Mouse (Mus musculus) midbrain, postnatal 0 days (tissue): ENCODE measurements at regions not wholly inside any gene's neighbourhood (a gene's known extent, or its start where the extent isn't known, plus 50 kb on each side); places are given as distances from the start of the nearest gene placed in this dataset.

Experiments
- ATAC-seq: fragments of 200-750 bp; cut with Nextera tagmentation; 2 replicates; pipeline ENCODE4 v1.8.0; 2017; ENCODE audit warnings: moderate number of reproducible peaks, mild to moderate bottlenecking, moderate TSS enrichment, moderate library complexity; ENCODE audit not compliant: low FRiP score
- DNase-seq: peaks from one replicate; pipeline ENCODE4 v3.0.0-alpha.2; 2015; ENCODE audit warnings: low spot score
- H3K27ac ChIP-seq: fragments of 300-500 bp; sonication (generic); 2 replicates; pipeline ENCODE4 v1.5.1; 2014; ENCODE audit warnings: low read depth, mild to moderate bottlenecking, low read length, mixed read lengths
- H3K27me3 ChIP-seq: fragments of 300-500 bp; sonication (generic); 2 replicates; pipeline ENCODE4 v1.6.1; 2014; ENCODE audit warnings: low read length, control low read depth, mixed read lengths; ENCODE audit not compliant: insufficient read depth
- H3K36me3 ChIP-seq: fragments of 300-500 bp; sonication (generic); 2 replicates; pipeline ENCODE4 v1.6.1; 2014; ENCODE audit warnings: low read length, control low read depth, mixed read lengths; ENCODE audit not compliant: insufficient read depth
- H3K4me1 ChIP-seq: fragments of 300-500 bp; sonication (generic); 2 replicates; pipeline ENCODE4 v1.6.1; 2014; ENCODE audit warnings: mild to moderate bottlenecking, control low read depth, antibody characterized with exemption, low read length, mixed read lengths; ENCODE audit not compliant: insufficient read depth
- H3K4me2 ChIP-seq: fragments of 300-500 bp; sonication (generic); 2 replicates; pipeline ENCODE4 v1.6.1; 2014; ENCODE audit warnings: low read depth, mild to moderate bottlenecking, low read length, mixed read lengths; ENCODE audit not compliant: poor library complexity, severe bottlenecking
- H3K4me3 ChIP-seq: fragments of 300-500 bp; sonication (generic); 2 replicates; pipeline ENCODE4 v1.5.1; 2014; ENCODE audit warnings: low read depth, mild to moderate bottlenecking, low read length, moderate library complexity
- H3K9ac ChIP-seq: fragments of 300-500 bp; sonication (generic); replicated peaks from 2 replicates; pipeline ENCODE4 v1.6.1; 2014; ENCODE audit warnings: mild to moderate bottlenecking, low read length, moderate library complexity, mixed read lengths; ENCODE audit not compliant: poor library complexity, severe bottlenecking
- H3K9me3 ChIP-seq: fragments of 300-500 bp; sonication (generic); 2 replicates; pipeline ENCODE4 v1.6.1; 2016; ENCODE audit warnings: low read length, control low read depth
- CTCF ChIP-seq: IDR thresholded peaks from 2 replicates; pipeline ENCODE4 v1.5.1; 2016; ENCODE audit warnings: antibody characterized with exemption, mild to moderate bottlenecking
- WGBS: fragments of 180-500 bp; shearing (Covaris S2); extraction: QIAGEN DNeasy Blood & Tissue Kit; methylation state at CpG from one replicate; pipeline ENCODE4 v1.1.7; 2014; 5-methylcytosine and 5-hydroxymethylcytosine counted together

DNA sequence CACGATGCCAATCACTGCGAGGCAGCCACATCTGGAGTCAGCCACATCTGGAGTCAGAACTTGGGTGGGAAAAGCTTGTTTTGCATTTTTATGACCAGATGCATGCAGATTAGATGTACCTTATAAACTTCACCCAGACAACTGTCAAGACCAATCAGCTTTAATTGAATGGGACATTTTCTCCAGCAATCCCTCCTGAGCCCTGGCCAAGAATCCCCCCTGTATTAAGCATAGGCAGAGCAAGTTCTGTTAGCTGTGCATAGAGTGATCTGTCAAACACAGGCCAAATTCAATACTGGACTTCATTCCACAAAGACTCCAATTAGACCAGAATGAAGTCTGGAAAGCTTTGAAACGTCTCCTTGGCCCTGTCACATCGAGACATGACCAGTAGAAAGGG lies 123.7 kb upstream of the Smim23 start:
- no peaks in the 10 kb centered on the region for H3K4me1 ChIP-seq
- no peak overlapping the region for H3K4me2 ChIP-seq
- no peak overlapping the region for H3K27ac ChIP-seq
- 75% methylated on average over 4 of the region's 4 CpGs for WGBS
- no peaks in the 10 kb centered on the region for H3K27me3 ChIP-seq
- DNase-seq (no peak), ATAC-seq (no peak)
- no peak for TF ChIP-seq CTCF
- H3K36me3 ChIP-seq: no peaks in the 10 kb centered on the region
- no peak overlapping the region for H3K9ac ChIP-seq
- no peaks in the 10 kb centered on the region for H3K9me3 ChIP-seq
- no peak overlapping the region for H3K4me3 ChIP-seq

DNA sequence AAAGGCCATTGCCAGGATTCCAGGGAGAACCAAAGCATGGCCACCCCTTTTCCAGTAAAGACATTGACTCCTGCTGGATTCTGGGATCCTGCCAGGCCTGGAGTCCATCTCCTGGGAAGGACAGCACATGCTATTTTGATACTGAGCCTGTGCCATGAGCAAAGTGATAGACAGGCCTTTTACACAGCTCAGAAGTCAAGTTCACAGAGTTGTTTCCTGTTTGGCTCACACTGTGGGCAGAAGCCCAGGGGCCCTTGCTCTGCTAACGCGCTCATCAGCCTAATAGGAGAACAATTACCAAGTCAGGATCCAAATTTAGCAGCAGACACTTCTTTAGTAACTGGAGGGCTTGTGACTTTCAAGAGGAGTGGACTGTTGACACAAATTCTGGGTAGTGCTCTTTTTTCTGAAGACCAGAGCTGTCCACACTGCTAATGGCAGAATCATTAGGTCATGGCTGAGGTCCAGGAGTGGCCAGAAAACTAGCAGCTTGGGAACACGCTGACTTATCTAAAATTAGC lies 122.1 kb upstream of the Smim23 start:
- H3K27me3 ChIP-seq: no peaks in the 10 kb centered on the region
- H3K4me2 ChIP-seq: no peak overlapping the region
- ATAC-seq: no peak
- TF ChIP-seq CTCF: no peak
- no peak overlapping the region for H3K27ac ChIP-seq
- no peak overlapping the region for H3K4me3 ChIP-seq
- no peak overlapping the region for H3K9ac ChIP-seq
- H3K4me1 ChIP-seq: no peaks in the 10 kb centered on the region
- H3K36me3 ChIP-seq: no peaks in the 10 kb centered on the region
- DNase-seq: peak; percentile 12
- H3K9me3 ChIP-seq: no peaks in the 10 kb centered on the region
- WGBS: 74% methylated on average over 3 of the region's 3 CpGs

DNA sequence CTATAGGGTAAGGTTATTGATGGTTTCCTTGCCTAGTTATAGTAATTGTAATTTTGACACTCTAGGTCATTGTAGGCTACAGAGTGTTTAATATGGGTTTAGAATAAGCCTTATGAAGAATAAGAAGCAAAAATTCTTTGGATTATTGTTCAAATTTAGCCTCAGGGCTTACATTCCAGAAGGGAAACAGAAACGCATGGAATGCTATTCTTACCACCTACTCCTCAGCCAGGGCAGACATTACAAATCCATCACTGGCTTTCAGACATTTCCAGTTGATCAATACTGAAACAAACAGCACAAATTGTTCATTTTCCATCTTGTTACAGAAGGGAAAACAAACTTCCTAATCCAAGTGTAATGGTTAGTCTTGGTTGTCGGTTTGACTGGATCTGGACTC lies 120.7 kb upstream of the Smim23 start:
- no peak for TF ChIP-seq CTCF
- Histone ChIP-seq H3K4me3 (no peak overlapping the region), H3K9me3 (no peaks in the 10 kb centered on the region), H3K27ac (no peak overlapping the region), H3K4me2 (no peak overlapping the region), H3K4me1 (no peaks in the 10 kb centered on the region), H3K36me3 (no peaks in the 10 kb centered on the region), H3K9ac (no peak overlapping the region), H3K27me3 (no peaks in the 10 kb centered on the region)
- 90% methylated on average over 2 of the region's 2 CpGs for WGBS
- ATAC-seq (no peak), DNase-seq (no peak)

DNA sequence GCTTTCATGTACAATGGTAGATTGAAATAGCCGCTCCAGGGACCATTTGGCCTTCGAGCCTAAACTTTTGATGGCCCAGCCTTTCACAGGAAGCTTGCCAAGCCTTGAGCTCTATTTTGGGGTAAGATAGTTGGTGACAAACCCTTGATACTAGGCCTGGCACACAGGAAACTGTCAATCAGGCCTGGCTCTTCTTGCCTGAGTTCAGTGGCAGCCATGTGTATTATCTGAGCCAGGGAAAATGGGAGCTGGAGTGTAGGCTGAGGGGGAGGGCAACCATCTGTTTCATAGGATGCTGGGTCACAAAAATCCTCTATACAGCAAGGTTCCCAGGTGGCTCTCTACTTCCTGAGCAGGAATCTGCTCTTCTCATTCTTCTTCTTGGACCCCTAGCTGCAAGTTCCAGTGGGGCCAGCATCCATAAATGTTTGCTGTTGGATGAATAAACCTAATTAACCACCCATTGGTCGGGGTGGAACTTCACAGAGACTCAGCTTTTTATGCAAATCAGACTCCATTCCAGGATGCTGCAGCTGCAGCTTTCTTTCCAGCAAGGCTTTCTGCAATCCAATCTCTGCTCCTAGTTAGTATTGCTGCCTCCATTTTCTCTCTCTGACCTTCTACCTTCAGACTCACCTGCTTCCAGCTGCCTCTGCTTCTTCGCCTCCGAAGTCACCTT lies 117.1 kb upstream of the Smim23 start:
- no peaks in the 10 kb centered on the region for H3K27me3 ChIP-seq
- H3K36me3 ChIP-seq: no peaks in the 10 kb centered on the region
- DNase-seq (peak; percentile 65), ATAC-seq (no peak)
- no peak overlapping the region for H3K4me2 ChIP-seq
- 64% methylated on average over 5 of the region's 5 CpGs for WGBS
- no peak overlapping the region for H3K9ac ChIP-seq
- TF ChIP-seq CTCF: no peak
- no peaks in the 10 kb centered on the region for H3K9me3 ChIP-seq
- H3K27ac ChIP-seq: no peak overlapping the region
- no peak overlapping the region for H3K4me3 ChIP-seq
- H3K4me1 ChIP-seq: no peaks in the 10 kb centered on the region

DNA sequence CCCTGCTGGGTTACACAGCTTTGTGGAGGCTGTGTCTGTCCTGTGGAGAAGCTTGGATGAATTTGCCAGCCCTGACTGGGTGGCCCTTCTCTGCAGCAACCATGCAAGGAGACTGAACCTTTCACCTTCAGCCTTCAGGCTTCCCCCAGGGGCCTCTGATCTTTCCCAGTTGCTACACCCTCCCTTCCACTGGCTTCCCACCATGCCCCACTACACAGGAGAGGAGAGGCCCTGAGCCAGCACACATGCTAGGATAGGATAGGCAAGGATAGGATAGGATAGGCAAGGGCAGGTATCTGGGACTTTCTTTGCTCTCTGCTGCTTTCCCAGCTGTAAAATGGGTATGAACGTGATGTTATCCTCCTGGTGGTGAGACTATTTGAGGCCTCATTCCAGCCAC lies 114.7 kb upstream of the Smim23 start:
- Histone ChIP-seq H3K4me2 (no peak overlapping the region), H3K27me3 (no peaks in the 10 kb centered on the region), H3K36me3 (no peaks in the 10 kb centered on the region), H3K4me1 (no peaks in the 10 kb centered on the region), H3K27ac (no peak overlapping the region), H3K9ac (no peak overlapping the region), H3K4me3 (no peak overlapping the region), H3K9me3 (no peaks in the 10 kb centered on the region)
- whole genome bisulfite sequencing: 90% methylated on average over 1 of the region's 1 CpGs
- DNase-seq (no peak), ATAC-seq (no peak)
- TF ChIP-seq CTCF: no peak

DNA sequence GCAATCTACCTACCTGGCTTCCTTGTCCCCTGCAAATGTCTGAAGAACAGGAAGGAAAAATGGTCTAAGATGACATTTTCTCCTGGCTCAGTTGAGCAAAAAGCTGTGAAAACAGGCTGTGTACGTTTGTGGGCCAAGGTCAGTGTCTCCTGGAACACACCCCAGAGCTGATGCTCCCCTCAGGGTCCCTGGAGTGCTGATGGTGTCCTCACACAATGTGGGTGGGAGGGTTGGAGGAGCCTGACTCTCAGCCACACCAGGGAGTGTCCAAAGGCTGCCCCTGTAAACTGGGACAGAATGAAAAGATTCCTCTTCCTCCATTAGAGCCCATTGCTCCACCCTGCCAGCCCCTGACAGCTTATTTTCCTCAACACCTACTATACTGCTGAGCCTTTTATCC lies 112.8 kb upstream of the Smim23 start:
- no peaks in the 10 kb centered on the region for H3K36me3 ChIP-seq
- no peaks in the 10 kb centered on the region for H3K27me3 ChIP-seq
- no peak overlapping the region for H3K9ac ChIP-seq
- DNase-seq (no peak), ATAC-seq (no peak)
- no peaks in the 10 kb centered on the region for H3K4me1 ChIP-seq
- no peak for TF ChIP-seq CTCF
- no peak overlapping the region for H3K4me3 ChIP-seq
- H3K27ac ChIP-seq: no peak overlapping the region
- 45% methylated on average over 1 of the region's 1 CpGs for WGBS
- no peak overlapping the region for H3K4me2 ChIP-seq
- no peaks in the 10 kb centered on the region for H3K9me3 ChIP-seq
